Mouse (Mus musculus): Measurements from ENCODE around the gene Slco2b1.
"Not testable (repeated sequence)": the region's sequence is repeated elsewhere in the genome, so short reads cannot be mapped to it uniquely, and the experiment has no call there.

Gene Slco2b1

DNA sequence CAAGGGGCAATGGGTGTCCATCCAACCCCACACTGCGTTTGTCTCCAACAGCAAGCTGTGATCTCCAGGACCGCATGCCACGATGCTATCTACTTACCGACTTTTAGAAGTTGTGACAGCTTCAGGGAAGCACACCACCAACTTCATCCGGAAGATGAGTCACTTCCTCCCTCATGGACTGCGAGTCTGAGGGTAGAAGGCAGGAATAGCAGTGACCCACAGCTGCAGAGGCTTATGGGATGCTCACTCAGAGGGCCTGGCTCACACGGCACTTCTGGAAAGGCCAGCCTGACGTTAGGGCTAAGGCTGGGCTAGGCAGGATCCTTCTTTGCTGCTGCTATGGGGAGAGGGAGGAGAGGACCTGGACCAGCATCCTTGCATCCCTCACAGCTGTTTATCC, at the start of gene Slco2b1:
Slco2b1 (minus strand) TSS at position 175 of the 400 bp plus-strand sequence.
- DNase-seq, result peak; percentile 47

DNA sequence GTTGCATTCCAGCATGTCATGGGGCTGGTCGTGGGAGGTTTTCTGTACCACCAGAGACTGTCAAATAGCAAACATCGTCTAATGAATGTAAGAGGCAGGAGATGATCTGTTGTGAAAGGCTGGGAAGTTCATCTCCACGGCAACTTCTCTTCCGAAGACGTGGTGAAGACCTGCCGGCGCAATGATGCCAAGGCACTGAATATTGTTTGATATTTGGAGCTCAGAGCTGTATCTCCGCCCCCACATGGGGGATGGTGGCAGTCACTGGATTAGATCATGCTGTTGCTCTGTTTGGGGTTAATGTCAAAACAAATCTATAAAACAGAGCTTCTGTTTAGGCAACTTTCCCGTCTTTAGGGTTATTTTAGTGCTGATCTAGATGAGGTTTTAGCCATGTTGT, 28.1 kb upstream of the Slco2b1 start:
- DNase-seq, result peak; percentile 50

DNA sequence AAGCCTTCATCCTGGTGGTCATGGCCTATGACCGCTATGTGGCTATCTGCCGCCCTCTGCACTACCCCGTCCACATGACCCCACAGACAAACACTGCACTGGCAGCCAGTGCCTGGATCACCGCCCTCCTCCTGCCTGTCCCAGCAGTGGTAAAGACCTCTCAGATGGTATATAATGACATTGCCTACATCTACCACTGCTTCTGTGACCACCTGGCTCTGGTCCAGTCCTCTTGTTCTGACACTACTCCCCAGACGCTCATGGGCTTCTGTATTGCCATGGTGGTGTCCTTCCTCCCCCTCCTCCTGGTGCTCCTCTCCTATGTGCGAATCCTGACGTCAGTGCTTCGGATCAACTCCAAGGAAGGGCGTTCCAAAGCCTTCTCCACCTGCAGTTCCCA, 24.4 kb upstream of the Slco2b1 start:
- not testable (repeated sequence) for DNase-seq

DNA sequence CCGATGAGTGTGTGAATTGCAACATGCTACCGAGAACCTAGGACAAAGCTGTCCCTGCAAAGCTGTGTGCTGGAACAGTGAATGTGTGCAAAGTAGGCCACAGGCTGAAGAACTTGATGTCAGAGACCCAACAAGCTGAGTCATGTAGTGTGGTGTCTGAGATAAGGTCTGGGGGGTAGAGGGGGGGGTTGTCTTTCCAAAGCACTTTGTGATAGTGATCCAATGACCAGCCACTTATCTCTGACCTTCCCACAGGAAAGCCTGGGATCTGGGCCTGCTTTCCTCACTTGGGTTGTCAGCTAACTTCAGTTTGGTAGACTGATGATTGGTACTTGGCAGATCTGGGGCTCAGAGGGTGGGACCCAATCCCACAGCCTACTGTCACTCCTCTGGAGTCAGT, 23.5 kb upstream of the Slco2b1 start:
- no peak for DNase-seq

DNA sequence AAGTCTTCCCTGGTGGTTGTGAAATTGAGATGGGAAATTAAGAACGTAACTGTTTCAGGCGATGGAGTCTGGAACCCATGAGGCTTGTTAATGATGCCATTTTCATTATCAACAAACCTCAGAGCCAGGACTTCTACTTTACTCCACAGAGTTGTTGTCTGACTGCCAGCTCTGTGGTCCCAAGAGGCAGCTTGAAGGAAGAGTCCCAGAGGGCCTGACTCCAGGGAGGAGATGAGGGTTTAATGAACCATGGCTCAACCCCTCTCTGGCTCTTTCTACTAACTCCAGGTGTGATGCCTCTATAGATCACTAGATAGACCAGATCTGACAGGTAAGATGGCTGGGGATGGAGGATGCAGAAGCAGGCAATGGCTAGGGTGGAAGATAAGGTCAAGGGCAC, 18.8 kb upstream of the Slco2b1 start, which contains the start of gene Olfr520:
Olfr520 (plus strand) TSS at position 301 of the 400 bp plus-strand sequence.
- DNase-seq, result no peak

DNA sequence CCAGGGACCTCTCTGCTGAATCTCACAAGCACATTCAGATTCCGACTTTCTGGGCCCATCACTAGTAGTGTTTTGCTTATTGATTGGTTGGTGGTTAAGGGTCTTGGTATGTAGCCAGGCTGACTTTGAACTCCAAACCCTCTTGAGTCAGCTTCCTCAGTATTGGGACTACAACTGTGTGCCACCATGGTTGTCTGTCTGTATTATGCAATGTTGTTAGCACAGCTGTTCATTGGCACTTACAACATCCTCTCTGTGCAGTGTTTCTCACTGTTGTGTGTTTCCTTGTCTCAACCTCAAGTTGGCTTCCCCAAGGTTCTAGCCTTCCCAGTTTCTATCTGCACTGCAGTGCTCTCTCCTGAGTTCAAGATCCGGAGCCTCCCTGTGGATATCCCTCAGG, 5.4 kb upstream of the Slco2b1 start:
- no peak for DNase-seq

DNA sequence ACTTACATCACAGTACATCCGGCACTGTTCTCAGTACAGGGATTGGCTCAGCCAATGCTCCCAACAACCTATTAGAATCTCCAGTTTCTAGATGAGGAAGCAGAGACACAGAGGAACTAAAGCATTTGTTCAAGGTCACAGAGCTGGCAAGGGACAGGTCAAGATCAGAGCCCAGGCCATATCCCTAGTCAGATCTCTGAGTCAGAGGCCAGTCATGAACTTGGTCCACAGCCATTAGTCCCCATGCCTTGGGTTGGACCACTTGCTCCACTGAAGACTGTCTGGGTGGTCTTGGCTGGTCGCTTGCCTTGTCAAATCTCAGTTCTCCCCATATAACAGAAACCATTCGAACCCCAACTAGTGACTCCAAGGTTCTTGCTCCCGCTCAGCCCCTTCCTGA, 1.3 kb upstream of the Slco2b1 start:
- DNase-seq, result no peak

DNA sequence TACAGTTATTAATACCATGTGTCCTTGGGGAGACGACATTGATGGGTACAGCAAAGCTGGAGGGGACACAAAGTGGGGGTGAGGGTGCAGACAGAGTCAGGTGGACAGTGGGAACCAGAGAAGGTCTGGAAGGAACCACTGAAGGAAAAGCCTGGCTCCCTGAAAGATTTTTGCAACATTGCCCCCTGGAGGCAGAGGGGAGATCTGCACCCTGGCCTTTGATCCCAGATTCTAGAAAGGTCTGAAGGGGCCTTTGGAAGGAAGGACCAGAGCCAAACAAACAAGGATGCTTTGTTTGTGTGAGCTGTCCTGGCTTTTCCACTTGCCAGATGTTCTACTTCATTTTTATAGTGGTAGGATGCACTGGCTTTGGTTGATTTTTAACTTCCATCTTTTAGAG, 664 bp downstream of the Slco2b1 start:
- DNase-seq, result no peak

DNA sequence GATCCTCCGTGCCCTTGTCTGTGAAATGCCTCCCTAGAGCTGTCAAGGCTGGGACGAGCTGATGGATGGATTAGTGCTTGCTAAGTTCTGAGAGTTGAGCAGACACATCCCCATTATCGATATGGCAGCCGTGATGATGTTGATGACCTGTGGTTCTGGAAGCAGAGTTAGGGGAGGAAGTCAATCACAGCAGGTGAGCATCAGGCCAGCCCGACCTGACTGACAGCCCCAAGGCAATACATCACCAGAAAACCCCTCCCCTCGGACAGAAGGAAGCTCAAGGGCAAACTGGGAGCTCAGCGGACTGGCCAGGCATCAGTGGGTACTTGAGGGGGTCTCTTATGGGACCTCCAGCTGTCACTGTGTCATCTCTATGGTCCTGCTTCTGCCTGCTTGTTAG, 1.1 kb downstream of the Slco2b1 start:
- no peak for DNase-seq

DNA sequence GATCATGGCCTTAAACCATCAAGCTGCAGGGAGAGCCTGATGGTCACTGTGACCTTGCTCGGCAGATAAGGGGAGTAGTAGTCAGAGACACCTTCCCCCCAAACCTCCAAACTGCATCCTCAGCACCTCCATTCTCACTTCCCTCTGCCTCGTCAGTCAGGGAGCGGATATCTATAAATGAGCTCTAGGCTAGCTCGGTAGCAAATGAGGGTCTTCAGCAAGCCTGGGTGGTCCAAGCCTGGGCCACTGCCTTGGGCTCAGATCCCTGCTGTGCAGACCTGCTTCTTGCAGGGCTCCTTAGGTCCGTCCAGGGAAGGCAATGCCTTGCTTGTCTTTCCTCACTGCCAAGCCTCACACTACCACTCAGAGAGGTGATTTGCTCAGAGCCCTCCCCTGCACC, 2.4 kb downstream of the Slco2b1 start:
- no peak for DNase-seq

DNA sequence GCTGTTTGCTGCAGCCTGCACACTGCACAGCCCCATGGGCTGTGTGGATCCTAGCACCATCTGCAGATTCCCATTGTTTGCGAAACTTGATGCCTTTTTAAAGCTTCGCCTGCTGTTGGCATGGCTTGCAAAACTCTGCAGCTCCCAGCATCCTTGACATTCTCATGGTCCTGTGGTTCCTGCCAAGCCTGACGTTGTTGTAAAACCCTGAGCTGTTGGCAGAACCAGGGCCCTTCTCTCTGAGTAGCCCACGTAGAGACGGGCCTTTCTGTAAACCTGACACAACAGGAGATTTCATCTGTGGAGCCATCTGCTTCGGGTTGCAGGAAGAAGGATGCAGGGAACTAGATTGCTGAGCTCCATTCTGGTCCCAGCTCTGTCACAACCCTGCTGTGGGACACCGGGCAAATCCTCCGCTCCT, 2.8 kb downstream of the Slco2b1 start:
- peak; percentile 94 for DNase-seq

DNA sequence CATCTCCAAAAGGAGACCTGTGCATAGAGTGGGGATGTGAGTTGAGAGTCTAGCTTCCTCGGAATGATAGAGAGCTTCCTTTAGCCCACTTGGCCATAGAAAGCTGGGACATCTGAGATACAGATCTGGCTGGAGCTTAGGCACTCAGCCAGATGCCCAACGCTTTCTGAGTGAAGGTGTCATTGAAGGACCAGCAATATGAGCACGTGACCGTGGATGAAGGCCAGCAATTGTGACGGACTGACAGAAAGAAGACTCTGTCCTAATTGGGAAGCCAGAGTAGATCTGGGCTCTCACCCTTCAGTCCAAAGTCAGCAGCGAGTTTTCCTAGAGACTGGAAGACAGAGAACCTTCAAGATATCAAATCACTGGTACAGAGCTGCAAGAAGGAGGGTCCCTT, 3.5 kb downstream of the Slco2b1 start:
- DNase-seq, result no peak

DNA sequence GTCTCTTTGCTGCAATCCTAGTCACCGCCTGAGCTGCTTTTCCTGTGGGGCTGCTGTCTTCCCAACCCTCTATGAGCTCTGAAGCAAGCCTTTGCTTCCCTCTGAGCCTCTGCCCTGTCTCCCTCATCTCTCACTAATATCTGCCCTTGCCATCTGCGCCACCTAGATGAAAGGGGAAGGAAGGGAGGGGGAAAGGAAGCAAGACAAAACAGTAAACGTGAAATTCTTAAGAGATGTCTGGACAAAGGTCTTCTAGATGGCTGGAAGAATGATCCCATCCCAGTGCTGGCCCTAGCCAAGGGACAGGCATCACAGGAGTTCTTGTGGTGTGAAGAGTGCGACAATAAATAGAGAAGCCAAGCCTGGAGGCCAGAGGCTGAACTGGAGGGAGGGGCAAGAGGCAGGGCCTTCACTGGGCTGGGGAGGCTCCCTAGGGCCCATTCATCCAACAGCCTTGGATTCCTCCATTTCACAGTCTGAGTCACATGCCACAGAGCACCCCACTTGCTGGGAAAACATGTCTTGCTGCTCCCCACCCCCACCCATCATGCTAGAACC, 4.0 kb downstream of the Slco2b1 start:
- DNase-seq, result peak; percentile 67

DNA sequence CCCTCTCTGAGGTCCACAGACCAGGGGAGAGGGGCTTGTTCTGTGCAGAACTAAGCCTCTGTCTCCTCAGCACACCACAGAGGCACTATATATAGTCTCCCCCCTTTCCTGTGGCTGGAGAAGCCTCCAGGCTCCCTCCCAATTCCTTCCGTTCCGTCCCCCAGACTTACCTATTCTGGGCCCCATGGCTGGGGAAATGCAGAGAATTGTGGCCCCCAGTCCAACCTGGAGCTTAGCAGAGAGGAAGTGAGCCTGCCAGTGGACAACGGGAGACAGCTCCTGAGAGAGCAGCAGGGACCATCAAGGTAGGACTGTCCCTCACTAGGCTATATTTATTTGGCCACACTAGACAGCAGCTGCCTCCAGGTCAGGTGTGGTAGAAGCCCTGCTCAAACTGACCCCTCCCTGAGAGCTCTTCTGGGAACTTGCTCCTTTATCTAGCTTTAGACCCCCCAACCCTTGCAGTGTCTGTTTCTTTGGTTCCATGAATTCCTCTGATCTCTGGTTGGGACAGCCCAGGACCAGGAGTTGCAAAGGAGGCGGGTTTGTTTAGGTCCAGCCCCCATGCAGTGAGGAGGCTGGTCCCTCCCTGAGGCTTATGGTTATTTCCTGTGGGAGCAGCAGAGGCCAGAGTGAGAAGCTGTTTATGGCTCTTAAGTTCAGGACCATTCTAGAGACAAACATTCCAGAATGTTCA, 4.7 kb downstream of the Slco2b1 start:
- peak; percentile 62 for DNase-seq

DNA sequence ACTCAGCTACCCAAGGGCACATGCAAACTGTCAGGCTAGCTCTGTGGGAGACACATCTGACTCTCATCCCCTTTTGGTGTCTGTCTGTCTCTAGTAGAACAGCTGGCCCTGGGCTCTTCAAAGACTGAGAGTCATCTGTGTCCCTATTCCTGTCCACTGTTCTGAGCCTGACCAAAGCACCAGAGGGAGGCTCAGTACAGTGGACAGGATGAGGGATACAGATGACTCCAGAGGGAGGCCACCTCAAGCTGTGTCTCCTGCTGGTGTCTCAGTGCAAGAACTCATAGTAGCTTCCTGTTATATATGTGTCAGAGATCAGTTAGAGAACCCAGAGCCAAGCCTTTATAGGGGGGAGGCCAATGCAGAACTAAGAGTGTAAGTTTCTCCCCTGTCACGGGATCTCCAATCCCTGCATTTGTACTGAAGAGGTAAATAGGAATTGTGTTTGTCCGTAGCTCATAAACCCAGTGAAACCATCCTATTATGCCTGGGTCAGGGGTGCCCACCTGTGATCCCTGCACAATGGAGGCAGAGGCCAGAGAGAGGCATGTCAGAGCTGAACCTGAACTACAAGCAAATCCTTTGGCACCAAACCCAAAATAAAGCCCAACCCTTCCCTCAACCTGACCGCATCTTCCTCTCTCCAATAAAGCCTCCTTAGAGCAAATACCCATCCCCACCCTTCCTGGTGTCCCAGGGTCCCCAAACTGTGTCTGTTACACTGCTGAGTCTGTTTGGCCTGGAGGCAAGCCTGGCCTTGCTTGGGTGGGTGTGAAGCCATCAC, 6.2 kb downstream of the Slco2b1 start:
- no peak for DNase-seq

DNA sequence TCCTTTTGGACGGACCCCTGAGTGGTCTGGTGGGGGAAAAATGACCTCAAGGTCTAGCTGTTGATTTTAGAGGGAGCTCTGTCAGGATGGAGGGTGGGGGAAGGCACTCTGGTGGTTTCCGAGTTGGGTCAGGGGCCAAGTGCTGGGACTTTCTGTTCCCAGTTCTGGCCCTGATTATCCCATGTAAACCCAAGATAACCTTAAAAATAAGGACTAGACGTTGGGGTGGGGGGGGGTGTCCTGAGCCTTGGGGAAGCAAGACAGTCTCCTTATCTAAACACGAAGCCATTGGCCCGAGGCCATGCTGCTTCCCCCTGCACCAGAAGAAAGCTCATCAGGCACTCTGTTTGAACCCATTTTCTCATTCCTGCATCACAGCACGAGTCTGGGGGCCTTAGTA, 8.9 kb downstream of the Slco2b1 start:
- no peak for DNase-seq

DNA sequence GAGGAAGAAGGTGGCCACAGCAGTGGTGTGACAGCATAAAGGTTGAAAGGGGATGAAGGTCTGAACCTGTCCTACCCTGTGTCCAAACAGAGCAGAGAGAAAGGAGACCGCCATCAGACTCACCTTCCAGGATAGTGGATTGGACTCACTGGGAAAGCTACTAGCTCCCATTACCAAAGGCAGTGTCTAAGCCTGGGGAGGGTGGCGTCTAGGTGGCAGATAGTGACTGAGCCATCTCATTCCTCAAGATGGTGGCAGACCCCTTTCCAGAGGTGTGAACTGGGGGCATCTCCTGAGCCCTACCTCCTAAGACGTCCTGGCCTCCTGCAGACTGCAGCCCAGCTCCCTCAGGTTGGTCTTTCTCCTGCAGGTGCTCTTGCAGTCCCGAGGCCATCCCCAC, 10.5 kb downstream of the Slco2b1 start:
- DNase-seq, result no peak

DNA sequence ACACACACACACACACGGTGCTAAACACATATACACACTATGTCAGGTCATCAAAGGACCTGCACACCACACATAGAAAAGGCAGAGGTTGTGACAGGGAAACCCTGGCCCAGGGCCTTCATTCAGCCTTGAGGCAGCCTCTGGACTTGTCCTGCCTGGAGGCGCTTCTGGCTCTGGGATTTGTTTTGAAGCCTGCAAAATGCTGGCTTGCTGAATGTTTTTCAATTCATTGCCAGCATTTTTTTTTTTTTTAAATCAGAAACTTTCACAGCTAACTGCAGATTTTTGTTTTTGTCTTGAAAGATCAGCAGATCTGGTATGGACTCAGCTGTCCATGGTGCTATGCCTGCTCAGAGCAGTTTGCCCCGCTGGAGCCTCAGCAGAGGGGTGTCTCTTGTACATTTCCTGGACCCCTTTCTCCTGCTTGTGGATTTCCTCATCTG, 11.4 kb downstream of the Slco2b1 start:
- no peak for DNase-seq

DNA sequence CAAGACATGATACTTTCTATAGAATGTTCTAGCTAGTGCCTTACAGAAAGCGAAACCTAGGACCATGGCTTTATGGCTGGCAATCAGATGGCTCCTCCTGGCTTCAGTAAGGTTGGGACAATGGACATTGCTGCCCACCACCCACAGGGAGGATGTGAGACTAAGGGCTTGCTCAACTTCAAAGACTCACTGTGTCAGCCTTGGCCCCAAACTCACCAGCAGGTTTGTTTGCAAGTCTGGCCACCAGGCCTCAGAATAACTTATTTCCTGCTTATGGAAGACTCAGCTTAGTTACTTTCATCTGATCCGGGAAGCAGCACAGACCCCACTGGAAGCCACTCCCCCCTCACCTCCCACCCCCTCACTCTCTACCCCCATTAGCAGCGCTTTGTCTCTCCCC, 12.0 kb downstream of the Slco2b1 start:
- peak; percentile 74 for DNase-seq

DNA sequence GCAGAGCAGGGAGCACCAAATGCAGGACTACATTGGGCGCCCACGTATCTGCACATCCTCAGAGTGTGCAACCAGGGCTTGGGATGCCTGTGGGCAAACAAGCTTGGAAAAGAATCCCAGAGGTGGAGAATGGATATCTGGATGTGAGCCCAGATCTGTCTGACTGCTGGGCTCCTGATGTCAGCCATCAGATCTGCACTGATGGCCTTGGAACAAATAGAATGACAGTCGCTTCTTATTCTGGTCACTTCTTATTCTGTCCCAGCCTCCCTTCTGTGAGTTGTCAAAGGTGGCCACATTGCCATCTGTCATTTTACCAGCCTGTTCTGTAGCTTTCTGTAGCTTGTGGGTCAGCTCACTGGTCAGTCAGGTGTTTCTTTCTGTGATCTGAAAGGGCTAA, 12.6 kb downstream of the Slco2b1 start:
- no peak for DNase-seq

DNA sequence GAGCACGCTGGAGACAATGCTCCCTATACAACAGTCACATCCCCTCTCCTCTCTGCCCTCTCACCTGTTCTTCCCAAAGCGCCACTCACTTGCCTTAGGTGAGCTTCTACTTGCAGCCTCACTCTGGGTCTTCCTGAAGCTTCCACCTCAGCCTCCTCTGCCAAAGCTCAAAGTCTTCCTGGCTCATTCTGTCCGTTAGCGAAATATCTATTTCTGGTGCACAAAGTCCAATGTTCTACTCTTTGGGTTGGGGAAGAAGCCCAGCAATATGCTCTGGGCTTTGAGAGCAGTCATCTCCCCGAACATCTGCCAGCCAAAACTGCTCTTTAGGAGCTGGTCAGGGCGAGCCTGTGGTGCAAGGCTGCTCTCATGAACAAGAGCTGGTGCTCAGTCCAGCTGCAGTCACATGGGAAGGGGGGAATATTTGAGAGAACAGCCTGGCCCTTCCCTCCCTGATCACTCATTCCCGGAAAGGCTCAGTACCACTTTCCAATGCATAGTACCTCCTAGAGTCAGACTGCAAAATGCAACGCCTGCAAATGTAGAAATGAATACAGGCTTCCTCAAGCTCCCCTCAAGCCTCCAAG, 15.6 kb downstream of the Slco2b1 start:
- DNase-seq, result no peak

DNA sequence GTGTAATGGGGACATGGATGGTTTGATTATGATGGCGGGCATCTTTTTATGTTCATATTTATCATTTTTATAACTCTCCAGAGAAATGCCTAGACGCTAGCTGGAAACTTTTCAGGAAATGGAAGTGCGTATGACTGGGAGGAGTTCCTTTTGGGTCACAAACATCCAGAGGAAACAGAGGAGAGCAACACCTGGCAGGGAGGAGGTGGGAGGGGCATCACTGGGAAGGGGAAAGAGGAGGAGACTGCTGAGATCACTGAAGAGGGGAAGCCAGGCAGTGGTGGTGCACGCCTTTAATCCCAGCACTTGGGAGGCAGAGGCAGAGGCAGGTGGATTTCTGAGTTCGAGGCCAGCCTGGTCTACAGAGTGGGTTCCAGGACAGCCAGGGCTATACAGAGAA, 16.7 kb downstream of the Slco2b1 start:
- not testable (repeated sequence) for DNase-seq

DNA sequence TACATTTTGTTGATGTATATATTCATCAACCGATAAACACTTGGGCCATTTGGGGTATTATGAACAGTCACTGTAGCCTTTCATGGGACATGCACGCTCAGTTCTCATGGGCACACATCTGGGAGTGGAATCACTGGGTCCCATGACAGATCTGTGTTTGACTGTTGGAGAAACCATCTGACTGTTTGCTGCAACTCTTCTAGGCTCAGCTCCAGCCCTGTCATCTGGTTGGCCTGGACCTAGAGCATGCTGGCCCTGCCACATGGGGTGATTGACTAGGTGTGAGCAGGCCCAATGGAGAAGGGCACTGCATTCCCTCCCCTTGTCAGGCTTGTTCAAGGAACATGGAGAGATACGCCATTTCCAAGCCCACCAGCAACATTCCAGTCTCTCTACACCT, 17.2 kb downstream of the Slco2b1 start:
- no peak for DNase-seq

DNA sequence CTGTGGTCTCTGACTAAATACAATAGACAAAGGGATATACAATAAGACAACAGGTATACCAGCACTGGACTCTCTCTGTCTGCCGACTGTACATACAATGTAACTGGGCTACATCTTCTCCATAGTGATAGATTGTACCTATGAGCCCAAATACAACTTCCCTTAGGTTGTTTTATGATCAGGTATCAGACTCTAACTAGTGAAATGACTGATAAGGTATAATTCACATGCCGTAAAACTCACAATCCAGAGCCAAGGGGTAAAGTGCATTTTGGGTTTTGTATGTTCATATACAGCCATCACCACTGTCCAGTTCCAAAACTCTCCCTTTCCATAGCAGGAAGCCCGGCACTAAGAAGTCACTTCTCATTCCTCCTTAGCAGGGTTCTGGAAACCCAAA, 17.8 kb downstream of the Slco2b1 start:
- no peak for DNase-seq

Data from layer of hippocampus, adult 9-11 months (tissue).